Mouse (Mus musculus) CH12.LX (cell line): Measurements from ENCODE around the gene Riok2. TPM values are rescaled to one million over a fixed set of nuclear protein-coding genes. Genes with fewer than 3 reads are reported as not detected.

Experiments used
- DNase-seq: peaks from one replicate; pipeline ENCODE4 v3.0.0-alpha.2; 2013; ENCODE audit errors: extremely low read depth
- H3K27ac ChIP-seq: 2 replicates; pipeline ENCODE4 v1.5.1; 2012; ENCODE audit warnings: low read depth, mild to moderate bottlenecking, control low read depth, moderate library complexity; ENCODE audit not compliant: insufficient read depth
- H3K27me3 ChIP-seq: replicated peaks from 2 replicates; pipeline ENCODE3; 2012; ENCODE audit warnings: inconsistent platforms
- H3K36me3 ChIP-seq, 2 experiments: replicated peaks in 1 of 2; 2 replicates each; pipeline versions ENCODE3 to v1.6.1; 2012; ENCODE audit warnings: inconsistent platforms in 1 of 2, low read length in 1 of 2, mild to moderate bottlenecking in 1 of 2, mixed read lengths in 1 of 2, moderate library complexity in 1 of 2; ENCODE audit not compliant: control insufficient read depth in 1 of 2, insufficient read depth in 1 of 2
- H3K4me1 ChIP-seq, 2 experiments: 2 replicates each; pipeline ENCODE4 v1.6.1; 2012; ENCODE audit warnings: inconsistent platforms in 1 of 2, moderate library complexity in 1 of 2; ENCODE audit not compliant: insufficient read depth in 2 of 2, control insufficient read depth in 1 of 2
- H3K4me2 ChIP-seq: 2 replicates; pipeline ENCODE4 v1.6.1; 2012; ENCODE audit warnings: low read depth, mild to moderate bottlenecking, control low read depth; ENCODE audit not compliant: poor library complexity, insufficient read depth, severe bottlenecking
- H3K4me3 ChIP-seq, 3 experiments: fragments of 150-350 bp in 1 of 3; sonication (generic) in 1 of 3; replicated peaks in 1 of 3; 2 replicates each; pipeline versions ENCODE3 to v1.5.1; 2011 to 2012; ENCODE audit warnings: low read depth in 2 of 3, low read length in 2 of 3, mild to moderate bottlenecking in 2 of 3, moderate library complexity in 2 of 3, control low read depth in 1 of 3, improper control_type of control experiment in 1 of 3, inconsistent platforms in 1 of 3, mixed read lengths in 1 of 3; ENCODE audit not compliant: poor library complexity in 1 of 3
- H3K79me2 ChIP-seq: replicated peaks from 2 replicates; pipeline ENCODE4 v1.6.1; 2012; ENCODE audit warnings: mild to moderate bottlenecking, moderate library complexity; ENCODE audit not compliant: control insufficient read depth, poor library complexity, insufficient read depth, severe bottlenecking; ENCODE audit errors: extremely low read depth
- H3K9ac ChIP-seq: 2 replicates; pipeline ENCODE4 v1.6.1; 2012; ENCODE audit warnings: low read depth, mild to moderate bottlenecking, control low read depth, moderate library complexity; ENCODE audit not compliant: insufficient read depth
- H3K9me3 ChIP-seq: replicated peaks from 2 replicates; pipeline ENCODE3; 2012; ENCODE audit warnings: low read length, inconsistent platforms, mixed read lengths
- BHLHE40 ChIP-seq: IDR thresholded peaks from 2 replicates; pipeline ENCODE4 v1.6.1; 2011; ENCODE audit warnings: mild to moderate bottlenecking, low read depth, low read length, improper control_type of control experiment
- CHD2 ChIP-seq: IDR thresholded peaks from 2 replicates; pipeline ENCODE4 v1.6.1; 2011; ENCODE audit warnings: low read length, improper control_type of control experiment
- CTCF ChIP-seq, 2 experiments: IDR thresholded peaks in 1 of 2; conservative IDR thresholded peaks in 1 of 2; 2 replicates each; pipeline ENCODE4 v1.5.1; 2011 to 2012; ENCODE audit warnings: low read depth in 2 of 2, low read length in 2 of 2, improper control_type of control experiment in 1 of 2, inconsistent platforms in 1 of 2, mild to moderate bottlenecking in 1 of 2, moderate library complexity in 1 of 2
- GABPA ChIP-seq: IDR thresholded peaks from 2 replicates; pipeline ENCODE4 v1.6.1; 2012; ENCODE audit warnings: low read depth, low read length, improper control_type of control experiment, inconsistent platforms; ENCODE audit not compliant: insufficient replicate concordance
- JUN ChIP-seq: IDR thresholded peaks from 2 replicates; pipeline ENCODE4 v1.6.1; 2011; ENCODE audit warnings: low read depth, mild to moderate bottlenecking, low read length, improper control_type of control experiment, moderate library complexity; ENCODE audit not compliant: insufficient read depth
- MYC ChIP-seq: IDR thresholded peaks from 2 replicates; pipeline ENCODE4 v1.6.1; 2011; ENCODE audit warnings: low read depth, mild to moderate bottlenecking, improper control_type of control experiment, low read length
- NRF1 ChIP-seq: IDR thresholded peaks from 2 replicates; pipeline ENCODE4 v1.6.1; 2014; ENCODE audit warnings: low read depth, mild to moderate bottlenecking, inconsistent platforms, low read length, improper control_type of control experiment, moderate library complexity
- POLR2A ChIP-seq: IDR thresholded peaks from 2 replicates; pipeline ENCODE4 v1.6.1; 2011; ENCODE audit warnings: low read depth, mild to moderate bottlenecking, improper control_type of control experiment, low read length
- POLR2AphosphoS2 ChIP-seq: IDR thresholded peaks from 2 replicates; pipeline ENCODE4 v1.6.1; 2011; ENCODE audit warnings: low read depth, low read length, improper control_type of control experiment
- RCOR1 ChIP-seq: conservative IDR thresholded peaks from 2 replicates; pipeline ENCODE4 v1.6.1; 2012; ENCODE audit warnings: low read depth, mild to moderate bottlenecking, inconsistent platforms, low read length, improper control_type of control experiment
- SIN3A ChIP-seq: IDR thresholded peaks from 2 replicates; pipeline ENCODE4 v1.6.1; 2012; ENCODE audit warnings: low read length, improper control_type of control experiment, inconsistent platforms
- SMC3 ChIP-seq: IDR thresholded peaks from 2 replicates; pipeline ENCODE4 v1.6.1; 2011; ENCODE audit warnings: low read depth, low read length, improper control_type of control experiment
- TBP ChIP-seq: conservative IDR thresholded peaks from 2 replicates; pipeline ENCODE4 v1.6.1; 2011; ENCODE audit warnings: low read depth, low read length, improper control_type of control experiment
- TCF12 ChIP-seq: IDR thresholded peaks from 2 replicates; pipeline ENCODE4 v1.6.1; 2014; ENCODE audit warnings: low read depth, mild to moderate bottlenecking, inconsistent platforms, low read length, improper control_type of control experiment
- USF1 ChIP-seq: IDR thresholded peaks from 2 replicates; pipeline ENCODE4 v1.6.1; 2014; ENCODE audit warnings: low read depth, mild to moderate bottlenecking, inconsistent platforms, low read length, improper control_type of control experiment
- dilution Hi-C: fragments of 300-500 bp; cut with MboI; formaldehyde crosslinking; loops from 2 replicates; pipeline ENCODE4 v1.14.3; 2020; ENCODE audit warnings: low sequenced_read_pairs; ENCODE audit not compliant: extremely low pct_unique_long_range_greater_than_20kb, extremely low pct_ligation_motif_present
- in situ Hi-C: fragments of 300-500 bp; cut with MboI; formaldehyde crosslinking; loops from 3 replicates; pipeline ENCODE4 v1.14.3; 2019; ENCODE audit warnings: low sequenced_read_pairs, low pct_ligation_motif_present, low pct_unique_long_range_greater_than_20kb, mixed read lengths
- polyA plus RNA-seq: library from polyadenylated mRNA; unstranded; fragments of >175 nt; gene quantifications from 2 replicates; pipeline ENCODE4 v1.2.1, GENCODE M21; 2012; ENCODE audit warnings: low read depth; ENCODE audit not compliant: insufficient read length
- total RNA-seq, 2 experiments: library from RNA; depleted of rRNA; stranded (reverse); fragments of 300-350 nt in 1 of 2; fragments of >200 nt in 1 of 2; gene quantifications; 2 replicates each; pipeline ENCODE4 v1.2.3; 2012 to 2014

Gene Riok2
- total and polyA plus RNA-seq, 3 experiments: 27.9 to 114 (median 78.4) TPM

DNA sequence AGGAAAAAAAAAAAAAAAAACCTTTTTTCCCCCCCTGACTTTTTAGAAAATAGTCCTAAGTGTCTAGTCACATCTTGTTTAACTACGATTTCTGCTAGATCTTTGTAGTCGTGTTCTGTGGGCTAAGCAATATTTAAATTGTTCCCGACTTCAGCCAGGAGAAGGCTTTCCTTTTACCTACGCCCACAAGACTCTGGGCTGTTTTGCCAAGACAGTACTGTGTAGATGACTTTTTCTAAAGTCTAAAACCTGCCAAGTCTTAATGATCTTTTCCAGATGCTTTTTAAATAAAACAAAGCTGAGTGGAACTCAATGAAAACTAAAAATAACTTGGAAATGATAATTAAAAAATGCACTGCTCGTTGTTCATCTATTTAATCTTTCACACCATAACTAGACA is 28.9 kb downstream of the Riok2 start:
- Histone ChIP-seq H3K4me2 (no peak overlapping the region), H3K27me3 (no peaks in the 10 kb centered on the region), H3K4me1 (peaks cover 0 to 8% of the 10 kb centered on the region in 2 experiments; a peak in 3 of 4 replicates), H3K9ac (no peak overlapping the region), H3K79me2 (no peaks in the 10 kb centered on the region), H3K4me3 (no peak overlapping the region), H3K27ac (no peak overlapping the region), H3K36me3 (no peaks in the 10 kb centered on the region), H3K9me3 (no peaks in the 10 kb centered on the region)
- in situ Hi-C loops: loop anchor here (25.0 kb wide), 1 partner anchor 134 kb away; no protein-coding TSS in a partner anchor
- TF ChIP-seq SMC3: no peak
- TF ChIP-seq SIN3A: no peak
- no peak for TF ChIP-seq NRF1
- TF ChIP-seq CHD2: no peak
- no peak for TF ChIP-seq JUN
- no peak for TF ChIP-seq TBP
- no peak for TF ChIP-seq RCOR1
- TF ChIP-seq CTCF (conservative IDR thresholded peaks at IDR 0.05 in 1 of 2, IDR thresholded peaks at IDR 0.05 in 1 of 2; ENCODE audit: low read depth in 2 of 2, low read length in 2 of 2): no peak
- TF ChIP-seq GABPA: no peak
- no peak for TF ChIP-seq MYC
- no peak for TF ChIP-seq POLR2A
- no peak for TF ChIP-seq POLR2AphosphoS2
- no peak for TF ChIP-seq BHLHE40
- dilution Hi-C loops: no loop called here
- no peak for DNase-seq

GRCm38 (mm10) chr17:17403578-17404112 is 29.5 kb downstream of the Riok2 start:
- no peak for DNase-seq
- in situ Hi-C loops (loop anchor here (25.0 kb wide), 1 partner anchor 134 kb away; no protein-coding TSS in a partner anchor), dilution Hi-C loops (no loop called here)
- H3K4me3 ChIP-seq: no peak overlapping the region
- H3K27me3 ChIP-seq: no peaks in the 10 kb centered on the region
- TF ChIP-seq USF1 (no peak), TCF12 (no peak)
- peaks cover 0 to 8% of the 10 kb centered on the region in 2 experiments; a peak in 3 of 4 replicates for H3K4me1 ChIP-seq
- no peak overlapping the region for H3K27ac ChIP-seq
- no peaks in the 10 kb centered on the region for H3K79me2 ChIP-seq
- no peaks in the 10 kb centered on the region for H3K9me3 ChIP-seq
- no peak overlapping the region for H3K4me2 ChIP-seq
- H3K9ac ChIP-seq: no peak overlapping the region
- no peaks in the 10 kb centered on the region for H3K36me3 ChIP-seq
